Mouse (Mus musculus): ENCODE measurements around the gene Acad10.

Acad10 gene

GRCm38 (mm10) chr5:121597332-121597731, 63.0 kb downstream of the Acad10 start:
- DNase-seq (ENCODE audit: low spot score in 2 of 2), result no peak

- DNase-seq (ENCODE audit: low spot score in 2 of 2), result no peak
Measured at GRCm38 (mm10) chr5:121596226-121596625, 64.1 kb downstream of the Acad10 start.

- no peak for DNase-seq (ENCODE audit: low spot score in 2 of 2)
Measured at GRCm38 (mm10) chr5:121595758-121596157, 64.6 kb downstream of the Acad10 start.

GRCm38 (mm10) chr5:121594714-121595313, 65.5 kb downstream of the Acad10 start:
- no peak for DNase-seq (ENCODE audit: low spot score in 2 of 2)

GRCm38 (mm10) chr5:121593451-121594401, 66.6 kb downstream of the Acad10 start, which contains the start of gene Aldh2:
Gene Aldh2 (minus strand): TSS chr5:121593824.
- peak; percentile 74 to 77 for DNase-seq (ENCODE audit: low spot score in 2 of 2)

- peak in 1 of 2 experiments; percentile 10 for DNase-seq (ENCODE audit: low spot score in 2 of 2)
Measured at GRCm38 (mm10) chr5:121592816-121593407, 67.4 kb downstream of the Acad10 start.

GRCm38 (mm10) chr5:121592064-121592815, 68.1 kb downstream of the Acad10 start:
- DNase-seq (ENCODE audit: low spot score in 2 of 2), result no peak

- DNase-seq (ENCODE audit: low spot score in 2 of 2), result peak in 1 of 2 experiments; percentile 6
Measured at GRCm38 (mm10) chr5:121591417-121592063, 68.8 kb downstream of the Acad10 start.

GRCm38 (mm10) chr5:121589928-121590327, 70.4 kb downstream of the Acad10 start:
- no peak for DNase-seq (ENCODE audit: low spot score in 2 of 2)

GRCm38 (mm10) chr5:121586400-121587039, 73.8 kb downstream of the Acad10 start:
- peak; percentile 69 to 81 for DNase-seq (ENCODE audit: low spot score in 2 of 2)

- DNase-seq (ENCODE audit: low spot score in 2 of 2), result no peak
Measured at GRCm38 (mm10) chr5:121585699-121586098, 74.6 kb downstream of the Acad10 start.

- no peak for DNase-seq (ENCODE audit: low spot score in 2 of 2)
Measured at GRCm38 (mm10) chr5:121585005-121585404, 75.3 kb downstream of the Acad10 start.

- DNase-seq (ENCODE audit: low spot score in 2 of 2), result peak; percentile 43 to 74
Measured at GRCm38 (mm10) chr5:121583765-121584501, 76.4 kb downstream of the Acad10 start.

- no peak for DNase-seq (ENCODE audit: low spot score in 2 of 2)
Measured at GRCm38 (mm10) chr5:121581945-121582344, 78.4 kb downstream of the Acad10 start.

- DNase-seq (ENCODE audit: low spot score in 2 of 2), result no peak
Measured at GRCm38 (mm10) chr5:121576927-121577488, 83.3 kb downstream of the Acad10 start.

- no peak for DNase-seq (ENCODE audit: low spot score in 2 of 2)
Measured at GRCm38 (mm10) chr5:121575867-121576266, 84.4 kb downstream of the Acad10 start.

- DNase-seq (ENCODE audit: low spot score in 2 of 2), result no peak
Measured at GRCm38 (mm10) chr5:121574145-121574544, 86.2 kb downstream of the Acad10 start.
